Mouse (Mus musculus): ENCODE measurements around the gene Eva1b. TPM values are rescaled to one million over a fixed set of nuclear protein-coding genes. Genes with fewer than 3 reads are reported as not detected.

Gene Eva1b
- total RNA-seq, 4 experiments from 2014 or later: 2.4 to 5.6 (median 3.1) TPM

DNA sequence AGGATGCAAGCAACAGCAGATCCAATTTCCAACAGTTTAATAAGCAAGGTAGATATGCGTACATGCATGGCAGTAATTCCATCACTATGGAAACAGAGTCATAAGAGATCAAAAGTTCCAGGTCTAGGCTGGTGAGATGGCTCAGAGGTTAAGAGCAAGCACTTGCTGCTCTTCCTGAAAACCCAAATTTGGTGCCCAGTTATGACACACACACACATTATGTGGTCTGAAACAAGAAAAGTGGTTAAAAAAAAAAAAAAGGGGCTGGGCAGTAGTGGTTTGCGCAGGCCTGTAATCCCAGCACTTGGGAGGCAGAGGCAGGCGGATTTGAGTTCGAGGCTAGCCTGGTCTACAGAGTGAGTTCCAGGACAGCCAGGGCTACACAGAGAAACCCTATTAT, 47.4 kb downstream of the Eva1b start:
- DNase-seq (ENCODE audit: low spot score in 2 of 2): no peak

DNA sequence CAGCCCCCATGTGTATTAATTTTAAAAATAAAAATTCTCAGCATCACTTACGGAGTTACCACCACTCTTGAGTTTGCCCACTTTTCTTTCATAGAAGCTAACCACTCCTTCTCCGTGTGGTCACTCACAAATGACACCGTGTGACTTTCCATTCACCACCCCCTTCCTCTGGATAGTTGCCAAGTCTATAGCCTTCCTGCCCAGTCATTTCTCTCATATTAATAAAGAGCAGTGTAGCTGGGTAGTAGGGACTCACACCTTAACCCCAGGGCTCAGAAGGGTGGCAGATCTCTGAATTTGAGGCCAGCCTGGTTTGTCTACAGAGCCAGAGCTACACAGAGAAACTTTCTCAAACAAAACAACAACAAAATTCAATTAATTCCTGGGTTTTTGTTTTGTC, 49.9 kb downstream of the Eva1b start:
- DNase-seq (ENCODE audit: low spot score in 2 of 2): no peak

Other genes starting within 250 kb of the Eva1b start
- 10 to 100 TPM in 2 of 4 experiments, 1 to 10 TPM in 2; 4.4 to 24.6 (median 11.5) TPM for gene Csf3r, start 123.2 kb upstream of the Eva1b start, total RNA-seq (2022)
- gene Mrps15, start 100.8 kb upstream of the Eva1b start, total RNA-seq (2022): 10 to 100 TPM; 47.9 to 55.3 (median 51.5) TPM
- 10 to 100 TPM; 56.3 to 72.2 (median 62.4) TPM for gene Oscp1, start 89.2 kb upstream of the Eva1b start, total RNA-seq (2022)
- gene Lsm10, start 51.1 kb upstream of the Eva1b start, total RNA-seq (2022): 10 to 100 TPM; 14.5 to 18.7 (median 15.5) TPM
- 10 to 100 TPM; 28.8 to 37.6 (median 33.8) TPM for gene Stk40, start 43.8 kb upstream of the Eva1b start, total RNA-seq (2022)
- 1 to 10 TPM in 1 of 4 experiments, under 1 TPM in 3; 0.63 to 1.4 (median 0.85) TPM for gene Sh3d21, start 15.7 kb downstream of the Eva1b start, total RNA-seq (2022)
- gene Thrap3, start 55.0 kb downstream of the Eva1b start, total RNA-seq (2022): 100 to 1,000 TPM; 127 to 151 (median 148) TPM
- gene Map7d1, start 108.6 kb downstream of the Eva1b start, total RNA-seq (2022): 100 to 1,000 TPM; 224 to 273 (median 253) TPM
- gene Trappc3, start 114.6 kb downstream of the Eva1b start, total RNA-seq (2022): 10 to 100 TPM; 86.2 to 93.4 (median 89.3) TPM
- gene Col8a2, start 139.0 kb downstream of the Eva1b start, total RNA-seq (2022): 1 to 10 TPM; 1.9 to 4.0 (median 2.5) TPM
- gene Adprhl2, start 174.0 kb downstream of the Eva1b start, total RNA-seq (2022): 10 to 100 TPM; 26.9 to 32.0 (median 31.2) TPM
- 1 to 10 TPM in 2 of 4 experiments, under 1 TPM in 2; 0.86 to 1.6 (median 1.3) TPM for gene Tekt2, start 177.9 kb downstream of the Eva1b start, total RNA-seq (2022)